Mouse (Mus musculus) heart, postnatal 14 days (tissue): ENCODE measurements at regions not wholly inside any gene's neighbourhood (a gene's known extent, or its start where the extent isn't known, plus 50 kb on each side); places are given as distances from the start of the nearest gene placed in this dataset.

Experiments
- DNase-seq, 2 experiments: peaks; one replicate each; pipeline ENCODE4 v3.0.0; 2021 to 2022
- intact Hi-C: fragments of 180-260 bp; cut with DNase I; formaldehyde crosslinking; loops from one replicate; pipeline ENCODE4 v1.15.1; 2025

DNA sequence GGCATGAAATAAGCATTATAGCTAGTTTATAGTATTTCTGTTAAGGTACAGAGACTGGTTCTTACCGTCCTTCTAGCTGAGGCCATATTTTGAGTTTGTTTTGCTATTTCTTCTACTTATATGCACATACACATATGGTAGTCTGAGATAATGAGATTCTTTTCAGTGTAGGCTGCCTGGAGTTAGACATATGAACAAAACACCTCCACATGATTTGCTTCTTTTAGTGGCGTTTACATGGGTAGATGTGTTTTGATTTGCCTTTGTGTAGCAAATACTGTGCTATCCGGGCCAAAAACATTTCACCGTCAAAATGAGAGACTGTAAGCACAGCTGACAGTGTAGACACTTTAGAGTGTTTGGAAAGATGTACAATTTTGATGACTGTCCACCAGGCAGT is 1077.4 kb downstream of the Car8 start:
- no peak for DNase-seq
- intact Hi-C loops, result no loop called here

DNA sequence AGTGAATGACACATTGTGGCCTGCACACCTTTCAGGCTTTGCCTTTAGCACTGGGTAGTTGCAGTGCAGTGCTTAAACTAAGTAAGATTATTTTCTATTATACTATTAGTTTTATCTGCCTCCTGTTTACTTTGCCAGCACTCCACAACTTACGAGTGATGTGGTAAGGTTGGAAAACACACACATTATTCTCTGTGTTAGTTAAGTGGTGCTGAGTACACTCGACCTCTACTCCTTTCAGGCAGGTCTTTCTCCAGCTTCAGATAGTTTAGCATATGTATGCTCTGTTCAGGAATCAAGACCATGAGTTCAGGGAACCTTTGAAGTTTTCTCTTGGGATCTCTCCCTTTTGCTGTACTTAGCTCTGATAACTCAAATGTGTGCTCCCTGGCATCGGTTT is 1081.0 kb downstream of the Car8 start:
- no peak for DNase-seq
- intact Hi-C loops, result no loop called here

DNA sequence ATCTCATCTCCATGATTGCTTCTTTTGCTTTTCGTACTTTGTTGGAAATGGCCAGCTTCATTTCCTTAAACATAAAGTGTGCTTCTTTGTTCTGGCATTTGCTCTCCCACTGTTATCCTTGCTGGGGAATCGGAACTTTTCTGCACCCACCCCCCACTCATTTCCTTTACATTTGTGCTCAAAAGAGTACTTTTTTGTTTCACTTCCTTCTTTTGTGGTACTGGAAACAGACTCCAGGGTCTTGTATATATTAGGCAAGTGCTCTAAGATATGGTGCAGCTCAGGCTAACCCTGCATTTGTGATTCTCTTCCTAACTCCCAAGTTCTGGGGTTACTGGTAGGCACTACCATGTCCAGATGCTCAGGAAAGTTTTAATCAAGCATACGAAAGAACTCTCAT is 1084.6 kb downstream of the Car8 start:
- DNase-seq, result no peak
- intact Hi-C loops, result no loop called here

- intact Hi-C loops, result no loop called here
- no peak for DNase-seq
These were observed 1085.0 kb downstream of the Car8 start for GRCm38 (mm10) chr4:7153835-7154234.

GRCm38 (mm10) chr4:7145756-7146155 is 1093.1 kb downstream of the Car8 start:
- DNase-seq, result no peak
- intact Hi-C loops, result no loop called here

GRCm38 (mm10) chr4:7144215-7144614 is 1094.6 kb downstream of the Car8 start:
- intact Hi-C loops, result no loop called here

DNA sequence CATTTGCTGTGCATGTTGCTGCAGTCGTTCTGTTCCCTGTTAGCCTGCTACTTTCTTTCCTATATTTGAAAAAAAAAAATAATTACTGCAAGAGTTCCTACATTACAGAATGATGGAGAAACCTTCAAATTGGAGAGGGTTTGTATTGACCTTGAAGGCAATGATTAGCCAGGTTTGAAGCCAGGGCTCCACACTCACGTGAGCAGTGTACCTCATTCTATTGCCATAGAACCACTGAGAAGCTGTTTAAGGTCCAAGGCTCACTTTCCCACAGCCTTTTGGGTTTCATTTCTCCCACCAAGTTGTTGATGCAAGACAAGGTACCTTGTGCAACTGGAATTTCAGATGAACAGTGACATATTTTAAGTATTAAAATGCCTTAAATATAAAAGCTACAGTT is 1095.2 kb downstream of the Car8 start:
- intact Hi-C loops, result no loop called here
- DNase-seq, result no peak

More at GRCm38 (mm10) chr4:7144215-7144614, 1094.6 kb downstream of the Car8 start:
- DNase-seq, result no peak

DNA sequence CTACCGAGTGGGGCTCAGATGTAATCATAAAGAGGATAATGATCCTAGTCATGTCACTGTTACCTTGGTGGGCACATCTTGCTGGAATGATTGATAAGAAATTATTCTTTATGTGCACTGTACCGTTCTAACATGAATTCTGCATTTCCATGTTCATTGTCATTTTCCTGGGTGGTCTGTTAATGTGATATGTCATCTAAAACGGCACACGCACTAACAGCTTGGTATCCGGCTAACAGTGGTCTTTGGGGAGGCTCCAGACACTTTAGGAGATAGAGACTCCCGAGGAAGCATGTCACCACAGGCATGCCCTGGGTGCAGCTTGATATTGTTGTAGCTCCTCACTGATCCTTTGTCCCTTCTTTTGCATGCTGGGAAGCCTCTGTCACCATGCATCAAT is 1096.1 kb downstream of the Car8 start:
- no peak for DNase-seq
- intact Hi-C loops, result no loop called here

DNA sequence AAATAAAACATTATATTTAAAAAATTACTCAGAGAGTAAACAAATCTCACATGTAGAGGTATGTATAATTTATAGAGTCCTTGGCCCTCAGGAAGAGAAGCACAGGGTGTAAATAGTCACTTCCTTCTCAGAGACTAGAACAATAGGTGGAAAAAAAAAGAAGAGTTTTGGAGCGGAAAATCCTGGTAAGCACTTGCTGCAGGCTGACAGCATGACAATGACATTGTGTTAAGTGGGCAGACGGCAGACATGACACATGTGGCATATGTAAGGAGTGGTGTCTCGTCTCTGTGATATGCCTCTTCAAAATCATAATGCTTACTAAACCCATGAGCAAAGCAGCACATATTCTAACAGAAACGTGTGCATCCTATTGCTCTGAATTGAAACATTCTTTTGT is 1126.7 kb downstream of the Car8 start:
- DNase-seq, result no peak
- intact Hi-C loops, result no loop called here

DNA sequence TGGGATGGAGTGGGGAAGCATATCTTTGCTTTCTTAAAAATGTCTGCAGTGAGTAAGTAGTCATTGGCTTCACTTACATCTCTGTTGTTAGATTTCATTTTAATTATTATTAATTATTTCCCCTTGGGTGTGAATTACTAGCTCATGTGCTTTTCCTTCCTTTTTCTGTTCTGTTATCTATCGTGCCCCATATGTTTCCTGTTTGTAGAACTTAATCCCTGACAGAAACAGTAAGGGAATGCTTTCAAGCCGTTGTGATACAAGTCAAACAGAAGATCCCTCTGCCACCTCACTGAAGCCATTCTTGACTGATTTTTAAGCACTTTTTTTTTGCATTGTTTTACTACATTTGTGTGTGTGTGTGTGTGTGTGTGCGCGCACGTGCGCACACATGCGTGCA is 1145.9 kb downstream of the Car8 start:
- intact Hi-C loops, result no loop called here
- no peak for DNase-seq

- no peak for DNase-seq
- intact Hi-C loops, result no loop called here
These were observed 1147.5 kb downstream of the Car8 start for GRCm38 (mm10) chr4:7091201-7091814.
